Mouse (Mus musculus): ENCODE measurements around the gene Pigm.

Pigm gene

DNA sequence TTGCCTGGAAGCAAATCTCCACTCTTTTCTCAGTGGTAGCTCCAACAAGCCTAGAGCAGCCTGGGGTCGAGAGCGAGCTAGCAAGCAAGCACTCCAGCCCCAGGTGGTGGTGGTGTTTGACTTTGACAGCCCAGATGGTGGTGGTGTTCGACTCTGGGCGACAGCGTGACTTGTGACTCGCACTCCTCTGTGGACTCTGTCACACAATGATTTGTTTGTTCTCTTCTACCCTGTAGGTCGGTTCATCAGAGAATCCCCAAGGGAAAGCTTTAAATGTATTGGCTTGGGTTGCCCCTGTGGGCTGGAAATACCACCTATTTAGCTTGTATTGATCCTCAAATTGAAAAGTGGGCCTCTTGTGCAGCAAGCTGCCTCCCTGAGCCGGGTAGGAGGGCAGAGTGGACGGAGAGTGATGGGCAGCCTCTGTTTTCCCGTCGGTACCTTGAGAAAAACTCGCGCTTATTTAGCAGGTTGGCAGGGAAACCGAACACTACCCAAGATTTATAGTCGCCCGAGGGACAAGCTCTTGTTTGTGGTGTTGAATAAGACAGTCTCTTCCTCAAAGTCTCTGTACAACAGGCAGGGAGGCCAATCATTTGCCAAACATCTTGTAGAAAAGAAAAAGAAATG, 29.8 kb downstream of the Pigm start:
- in situ Hi-C loops (cut with MboI; ENCODE audit: low pct_unique_long_range_greater_than_20kb in 1 of 2, low sequenced_read_pairs in 2 of 2, unreplicated experiment in 1 of 2) = loop anchor here (10.0 to 25.0 kb wide), 4 partner anchors 219 to 981 kb away; partner anchors contain the start of genes Ackr1 (in 1 of the 2) and Dusp23 (in 1 of the 2)

DNA sequence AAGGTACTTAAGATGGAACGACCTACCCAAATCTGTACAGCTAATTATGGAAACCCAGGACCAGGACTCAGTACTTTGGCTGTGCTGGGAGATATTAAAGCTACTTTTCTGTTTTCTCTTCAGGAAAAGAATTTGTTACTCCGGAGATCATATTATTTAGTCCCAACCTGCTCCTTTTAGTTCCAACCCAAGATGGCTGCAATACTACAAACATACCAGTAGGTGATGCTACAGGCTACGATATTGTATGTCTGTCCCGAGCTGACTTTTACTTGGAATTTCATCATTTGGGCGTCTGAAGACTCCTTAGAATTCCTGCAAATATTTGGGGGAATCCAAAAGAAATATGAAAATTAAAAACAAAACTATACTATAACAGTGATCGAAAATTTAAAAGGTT, 32.6 kb downstream of the Pigm start:
- in situ Hi-C loops (cut with MboI; ENCODE audit: low pct_unique_long_range_greater_than_20kb in 1 of 2, low sequenced_read_pairs in 2 of 2, unreplicated experiment in 1 of 2) = loop anchor here (10.0 to 25.0 kb wide), 4 partner anchors 216 to 978 kb away; partner anchors contain the start of genes Ackr1 (in 1 of the 2) and Dusp23 (in 1 of the 2)

DNA sequence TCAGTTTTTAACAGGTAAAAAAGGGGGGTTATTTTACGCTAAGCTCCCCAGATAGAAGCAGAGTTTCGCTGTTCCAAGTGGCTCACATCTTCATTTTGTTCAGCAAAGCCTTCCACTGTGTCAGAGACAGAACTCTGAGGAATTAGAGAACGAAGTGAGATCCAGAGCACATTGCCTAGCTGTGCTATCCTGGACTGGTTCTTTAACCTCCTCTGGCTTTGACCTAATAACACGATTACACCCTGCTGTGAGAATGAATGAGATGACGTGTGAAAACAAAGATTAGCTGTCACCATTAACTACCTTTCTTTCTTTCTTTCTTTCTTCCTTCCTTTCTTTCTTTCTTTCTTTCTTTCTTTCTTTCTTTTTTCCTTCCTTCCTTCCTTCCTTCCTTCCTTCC, 33.1 kb downstream of the Pigm start:
- in situ Hi-C loops (cut with MboI; ENCODE audit: low pct_unique_long_range_greater_than_20kb in 1 of 2, low sequenced_read_pairs in 2 of 2, unreplicated experiment in 1 of 2) = loop anchor here (10.0 to 25.0 kb wide), 4 partner anchors 215 to 978 kb away; partner anchors contain the start of genes Ackr1 (in 1 of the 2) and Dusp23 (in 1 of the 2)

DNA sequence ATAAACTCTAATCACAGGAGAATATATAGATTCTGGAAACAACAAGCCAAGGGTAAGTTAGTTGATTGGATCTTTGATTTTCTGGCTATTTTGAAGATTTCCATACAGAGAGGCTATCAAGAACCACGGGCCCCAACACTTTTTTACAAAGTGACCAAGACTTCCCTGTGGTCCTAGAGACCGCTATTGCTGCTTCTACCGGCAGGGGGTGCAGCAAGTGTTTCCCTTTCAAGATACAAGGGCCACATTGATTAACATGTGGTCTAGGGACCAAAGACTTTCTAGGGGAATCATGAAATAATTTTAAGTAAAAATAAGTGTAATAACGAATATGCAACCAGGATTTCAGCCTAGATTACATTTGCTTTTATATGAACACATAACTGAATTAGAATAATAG, 34.5 kb downstream of the Pigm start:
- in situ Hi-C loops (cut with MboI; ENCODE audit: low pct_unique_long_range_greater_than_20kb in 1 of 2, low sequenced_read_pairs in 2 of 2, unreplicated experiment in 1 of 2) = loop anchor here (10.0 to 25.0 kb wide), 4 partner anchors 74 to 976 kb away; partner anchors contain the start of genes Ackr1 (in 1 of the 2), Dusp23 (in 1 of the 2) and Igsf9 (in 1 of the 2)

DNA sequence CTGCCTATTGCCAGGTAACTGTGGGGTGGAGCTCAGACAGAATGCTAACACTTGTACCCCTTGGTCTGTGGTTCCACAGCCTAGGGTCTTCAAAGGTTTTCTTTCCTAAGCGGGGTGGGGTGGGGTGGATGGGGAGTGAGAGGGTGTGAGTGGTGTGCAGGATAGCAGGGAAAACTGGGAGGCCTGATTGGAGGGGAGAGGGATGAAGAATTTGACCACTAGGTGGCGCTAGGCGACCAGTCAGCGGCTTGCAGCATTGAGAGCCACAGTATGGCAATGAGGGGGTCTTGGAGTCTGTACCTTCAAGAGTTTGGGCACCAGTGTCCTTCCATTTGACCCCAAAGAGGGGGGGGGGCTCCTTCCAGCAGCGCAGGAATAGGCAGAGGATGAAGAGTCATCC, 35.9 kb downstream of the Pigm start:
- in situ Hi-C loops (cut with MboI; ENCODE audit: low pct_unique_long_range_greater_than_20kb in 1 of 2, low sequenced_read_pairs in 2 of 2, unreplicated experiment in 1 of 2) = loop anchor here (10.0 to 25.0 kb wide), 4 partner anchors 73 to 975 kb away; partner anchors contain the start of genes Ackr1 (in 1 of the 2), Dusp23 (in 1 of the 2) and Igsf9 (in 1 of the 2)

DNA sequence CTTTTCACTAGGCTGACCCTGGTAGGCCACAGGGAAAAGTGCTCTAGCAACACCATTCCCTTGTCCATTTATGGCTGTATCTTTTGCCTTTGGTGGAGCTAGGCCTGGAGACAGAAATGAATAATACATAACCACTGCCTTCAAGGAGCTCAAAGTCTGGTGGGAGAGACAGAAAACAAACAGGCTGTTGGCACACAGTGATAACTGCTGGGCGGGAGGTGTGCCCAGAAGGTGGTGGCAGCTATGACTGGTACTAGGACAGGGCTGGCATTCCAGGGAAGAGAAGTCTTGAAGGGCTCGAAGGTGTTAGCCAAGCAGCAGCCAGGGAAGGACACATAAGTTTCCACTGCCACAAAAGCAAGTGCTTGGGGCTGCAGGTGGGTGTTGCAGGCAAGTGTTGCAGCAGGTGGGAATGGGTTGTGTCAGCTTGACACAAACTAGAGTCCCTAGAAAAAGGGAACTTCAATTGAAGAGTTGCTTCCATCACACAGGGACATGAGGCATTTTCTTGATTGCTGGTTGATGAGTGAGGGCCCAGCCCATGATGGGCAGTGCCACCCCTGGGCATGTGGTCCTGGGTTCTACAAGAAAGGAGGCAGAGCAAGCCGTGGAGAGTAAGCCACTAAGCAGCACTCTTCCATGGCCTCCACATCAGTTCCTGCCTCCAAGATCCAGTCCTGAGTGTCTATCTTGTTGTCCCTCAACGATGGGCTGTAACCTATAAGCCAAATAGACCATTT, 37.3 kb downstream of the Pigm start:
- in situ Hi-C loops (cut with MboI; ENCODE audit: low pct_unique_long_range_greater_than_20kb in 1 of 2, low sequenced_read_pairs in 2 of 2, unreplicated experiment in 1 of 2) = loop anchor here (10.0 to 25.0 kb wide), 4 partner anchors 71 to 974 kb away; partner anchors contain the start of genes Ackr1 (in 1 of the 2), Dusp23 (in 1 of the 2) and Igsf9 (in 1 of the 2)

DNA sequence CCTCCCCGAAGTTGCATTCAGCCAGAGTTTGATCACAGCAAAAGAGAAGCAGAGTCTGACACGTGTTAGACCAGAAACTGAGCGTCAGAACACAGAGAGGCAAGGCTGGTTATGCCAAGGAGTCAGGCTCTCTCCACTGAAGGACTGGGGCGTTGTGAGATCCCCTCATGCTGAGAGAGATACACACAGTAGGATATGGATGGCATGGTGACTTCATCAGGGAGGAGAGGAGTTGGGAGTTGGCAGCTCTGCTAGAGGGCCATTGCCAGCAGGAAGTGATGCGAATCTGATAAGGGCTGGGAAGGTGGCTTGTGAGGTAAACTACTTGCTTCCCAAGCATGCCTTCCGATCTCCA, 37.9 kb downstream of the Pigm start:
- in situ Hi-C loops (cut with MboI; ENCODE audit: low pct_unique_long_range_greater_than_20kb in 1 of 2, low sequenced_read_pairs in 2 of 2, unreplicated experiment in 1 of 2) = loop anchor here (10.0 to 25.0 kb wide), 4 partner anchors 71 to 973 kb away; partner anchors contain the start of genes Ackr1 (in 1 of the 2), Dusp23 (in 1 of the 2) and Igsf9 (in 1 of the 2)

DNA sequence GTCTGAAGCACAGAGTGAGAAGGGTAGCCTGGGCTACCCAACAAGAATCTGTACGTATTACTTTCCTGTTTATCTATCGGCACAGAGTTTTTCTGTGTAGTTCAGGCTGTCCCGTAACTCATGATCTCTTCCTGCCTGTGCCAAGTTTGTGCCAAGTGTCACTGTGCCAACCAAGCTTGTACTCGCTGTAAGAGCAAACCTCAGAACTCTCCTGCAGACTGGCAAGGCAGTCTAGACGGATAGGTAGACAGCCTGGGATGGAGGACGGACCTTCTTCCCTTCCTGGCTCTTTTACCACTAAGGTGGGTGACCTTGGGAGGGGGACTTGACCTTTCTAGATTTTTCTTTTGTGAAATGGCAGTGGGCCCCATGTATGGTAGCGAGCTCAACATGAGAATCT, 38.7 kb downstream of the Pigm start:
- in situ Hi-C loops (cut with MboI; ENCODE audit: low pct_unique_long_range_greater_than_20kb in 1 of 2, low sequenced_read_pairs in 2 of 2, unreplicated experiment in 1 of 2) = loop anchor here (5.0 to 25.0 kb wide), 5 partner anchors 62 to 972 kb away; partner anchors contain the start of genes Ackr1 (in 1 of the 2), Dusp23 (in 1 of the 2), Igsf9 (in 1 of the 2) and Slamf9 (in 1 of the 2)

DNA sequence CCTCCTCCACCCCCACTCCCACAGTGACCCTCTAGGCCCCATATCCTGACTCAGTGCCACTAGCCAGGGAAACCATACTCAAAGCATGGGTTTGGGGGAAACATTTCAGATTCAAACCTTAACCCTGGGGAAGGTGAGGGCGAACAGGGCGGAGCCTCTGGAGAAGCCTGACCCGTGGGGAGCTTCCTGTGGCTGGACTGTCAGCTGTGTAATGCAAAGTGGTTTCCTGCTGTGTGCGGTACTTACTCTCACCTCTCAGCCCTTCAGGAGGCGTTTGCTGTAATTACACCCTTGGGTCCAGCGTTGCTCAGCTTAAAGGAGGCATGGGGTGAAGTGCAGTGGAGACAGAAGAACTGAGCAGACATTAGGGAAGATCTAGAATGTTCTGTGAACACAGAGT, 41.8 kb downstream of the Pigm start:
- in situ Hi-C loops (cut with MboI; ENCODE audit: low pct_unique_long_range_greater_than_20kb in 1 of 2, low sequenced_read_pairs in 2 of 2, unreplicated experiment in 1 of 2) = loop anchor here (5.0 to 25.0 kb wide), 5 partner anchors 59 to 969 kb away; partner anchors contain the start of genes Ackr1 (in 1 of the 2), Dusp23 (in 1 of the 2), Igsf9 (in 1 of the 2) and Slamf9 (in 1 of the 2)

DNA sequence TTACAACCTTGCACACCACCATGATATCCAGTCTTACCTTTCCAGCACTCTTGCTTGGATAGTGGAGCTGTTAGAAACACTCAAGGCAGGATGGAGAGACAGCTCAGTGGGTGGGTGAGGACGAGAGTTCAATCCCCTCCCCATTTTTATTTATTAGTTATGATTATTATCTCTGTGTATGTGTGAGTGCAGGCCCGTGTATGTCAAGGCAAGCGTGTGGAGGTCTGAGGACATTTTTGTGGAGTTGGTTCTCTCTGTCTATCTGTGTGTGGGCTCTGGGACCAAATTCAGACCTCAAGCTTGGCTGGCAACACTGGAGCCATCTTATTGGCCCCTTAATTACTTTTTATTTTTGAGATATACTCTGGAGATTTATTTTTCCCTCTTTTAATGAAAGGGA, 42.3 kb downstream of the Pigm start:
- in situ Hi-C loops (cut with MboI; ENCODE audit: low pct_unique_long_range_greater_than_20kb in 1 of 2, low sequenced_read_pairs in 2 of 2, unreplicated experiment in 1 of 2) = loop anchor here (5.0 to 25.0 kb wide), 5 partner anchors 59 to 969 kb away; partner anchors contain the start of genes Ackr1 (in 1 of the 2), Dusp23 (in 1 of the 2), Igsf9 (in 1 of the 2) and Slamf9 (in 1 of the 2)

DNA sequence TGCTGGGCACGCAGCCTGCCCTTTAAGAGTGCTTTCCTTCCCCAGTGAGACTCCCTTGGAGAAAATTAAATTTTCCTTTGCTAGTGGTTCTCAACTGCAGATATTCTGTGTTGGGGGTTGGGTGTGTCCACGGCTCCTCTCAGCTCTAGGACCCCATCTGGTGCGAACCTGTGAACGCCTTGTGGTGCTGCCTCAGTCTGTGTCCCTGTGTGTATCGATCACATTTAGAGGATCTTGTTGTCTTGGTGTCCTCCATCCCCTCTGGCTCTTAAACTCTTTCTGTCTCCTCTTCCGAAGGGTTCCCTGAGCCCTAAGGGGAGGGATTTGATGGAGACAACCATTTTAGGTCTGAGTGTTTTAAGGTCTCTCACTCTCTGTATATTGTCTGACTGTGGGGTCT, 43.8 kb downstream of the Pigm start:
- in situ Hi-C loops (cut with MboI; ENCODE audit: low pct_unique_long_range_greater_than_20kb in 1 of 2, low sequenced_read_pairs in 2 of 2, unreplicated experiment in 1 of 2) = loop anchor here (25.0 kb wide), 3 partner anchors 217 to 967 kb away; partner anchors contain the start of genes Ackr1 (in 1 of the 2) and Dusp23 (in 1 of the 2)

DNA sequence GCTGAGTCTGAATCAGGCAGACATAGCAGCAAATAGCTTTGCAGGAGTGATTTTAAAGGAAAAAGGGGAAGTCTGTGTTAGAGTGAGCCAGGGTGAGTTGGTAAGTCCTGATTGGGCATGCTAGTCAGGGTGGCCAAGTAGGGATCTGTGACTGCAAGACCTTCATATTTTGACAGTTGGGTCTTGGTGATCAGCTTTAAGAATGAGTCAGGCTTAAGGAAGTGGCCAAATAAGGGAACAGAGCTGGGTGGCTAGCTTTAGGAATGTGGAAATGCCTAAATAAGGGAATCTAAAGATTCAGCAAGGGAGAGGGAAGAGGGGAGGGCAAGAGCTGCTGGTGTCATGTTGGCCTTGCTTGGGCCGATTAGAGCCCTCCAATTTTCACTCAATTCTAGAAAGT, 47.0 kb downstream of the Pigm start:
- in situ Hi-C loops (cut with MboI; ENCODE audit: low pct_unique_long_range_greater_than_20kb in 1 of 2, low sequenced_read_pairs in 2 of 2, unreplicated experiment in 1 of 2) = loop anchor here (25.0 kb wide), 3 partner anchors 214 to 964 kb away; partner anchors contain the start of genes Ackr1 (in 1 of the 2) and Dusp23 (in 1 of the 2)

DNA sequence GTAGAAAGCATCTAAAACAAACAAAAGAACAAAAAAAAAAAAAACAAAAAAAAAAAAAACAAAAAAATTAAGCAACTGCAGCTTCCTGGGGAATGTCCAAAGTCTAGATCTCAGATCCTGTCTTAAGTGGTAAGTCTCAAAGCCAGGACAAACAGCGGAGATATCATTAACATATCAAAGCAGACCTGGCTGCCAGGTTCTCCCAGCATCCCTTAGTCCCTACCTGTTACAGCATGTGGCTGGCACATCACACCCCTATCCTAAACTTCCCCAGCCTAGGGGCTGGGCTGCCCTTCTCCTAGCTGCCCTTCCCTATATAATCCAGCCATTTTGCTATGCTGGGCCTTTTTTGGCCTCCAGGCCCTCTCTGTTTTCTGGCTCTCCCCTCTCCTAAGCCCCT, 50.1 kb downstream of the Pigm start:
- in situ Hi-C loops (cut with MboI; ENCODE audit: low pct_unique_long_range_greater_than_20kb in 1 of 2, low sequenced_read_pairs in 2 of 2, unreplicated experiment in 1 of 2) = no loop called here

DNA sequence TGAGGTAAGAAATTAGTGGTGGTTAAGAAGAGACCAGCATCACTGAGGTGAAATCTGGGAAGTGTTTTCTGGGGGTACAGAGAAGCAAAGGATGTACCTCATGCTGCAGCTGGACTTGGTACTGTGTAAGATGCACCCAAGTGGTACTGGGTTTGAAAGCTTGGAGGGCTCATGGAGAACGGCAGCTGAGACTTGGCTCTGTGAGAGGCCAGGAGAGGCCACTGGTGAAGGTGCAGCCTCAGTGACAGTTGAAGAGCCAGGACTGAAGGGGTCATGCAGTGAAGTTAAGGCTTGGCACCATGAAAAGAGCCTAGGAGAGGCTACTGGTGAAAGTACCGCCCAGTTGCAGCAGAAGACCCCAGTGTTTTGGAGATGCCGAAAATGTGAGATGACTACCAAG, 51.5 kb downstream of the Pigm start:
- in situ Hi-C loops (cut with MboI; ENCODE audit: low pct_unique_long_range_greater_than_20kb in 1 of 2, low sequenced_read_pairs in 2 of 2, unreplicated experiment in 1 of 2) = no loop called here

DNA sequence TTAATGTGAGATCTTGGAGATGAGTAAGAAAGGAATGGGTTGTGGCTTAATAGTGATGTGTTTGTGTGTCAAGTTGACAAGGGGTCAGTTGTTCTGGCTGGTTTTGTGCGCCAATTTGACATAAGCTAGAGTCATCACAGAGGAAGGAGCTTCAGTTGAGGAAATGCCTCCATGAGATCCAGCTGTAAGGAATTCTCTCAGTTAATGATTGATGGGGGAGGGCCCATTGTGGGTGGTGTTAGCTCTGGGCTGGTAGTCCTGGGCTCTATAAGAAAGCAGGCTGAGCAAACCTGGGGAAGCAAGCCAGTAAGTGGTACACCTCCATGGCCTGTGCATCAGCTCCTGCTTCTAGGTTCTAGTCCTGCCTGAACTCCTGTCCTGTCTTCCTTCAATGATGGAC, 52.3 kb downstream of the Pigm start:
- in situ Hi-C loops (cut with MboI; ENCODE audit: low pct_unique_long_range_greater_than_20kb in 1 of 2, low sequenced_read_pairs in 2 of 2, unreplicated experiment in 1 of 2) = no loop called here

DNA sequence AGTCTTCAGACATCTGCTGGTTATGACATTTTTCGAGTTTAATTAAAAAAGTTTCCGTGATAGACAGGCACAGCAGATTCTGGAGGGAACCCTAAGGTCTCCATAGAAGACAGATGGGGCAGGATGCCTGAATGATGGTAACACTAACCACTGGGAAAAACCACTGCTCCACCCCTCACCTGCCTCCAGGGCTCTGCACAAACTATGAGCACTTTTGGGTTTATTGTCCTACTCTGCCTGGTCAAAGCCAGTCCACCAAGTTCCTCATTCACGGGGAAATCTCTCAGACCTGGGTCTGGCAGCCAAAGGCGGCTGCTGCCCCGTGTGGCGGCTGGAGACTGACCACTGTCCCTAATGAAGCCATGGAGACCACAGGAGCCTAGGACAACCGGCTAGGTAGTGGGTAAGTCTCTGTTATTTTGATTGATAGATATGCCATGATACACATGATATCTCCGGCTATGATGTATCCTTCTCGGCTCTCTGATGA, 54.4 kb downstream of the Pigm start:
- in situ Hi-C loops (cut with MboI; ENCODE audit: low pct_unique_long_range_greater_than_20kb in 1 of 2, low sequenced_read_pairs in 2 of 2, unreplicated experiment in 1 of 2) = no loop called here

DNA sequence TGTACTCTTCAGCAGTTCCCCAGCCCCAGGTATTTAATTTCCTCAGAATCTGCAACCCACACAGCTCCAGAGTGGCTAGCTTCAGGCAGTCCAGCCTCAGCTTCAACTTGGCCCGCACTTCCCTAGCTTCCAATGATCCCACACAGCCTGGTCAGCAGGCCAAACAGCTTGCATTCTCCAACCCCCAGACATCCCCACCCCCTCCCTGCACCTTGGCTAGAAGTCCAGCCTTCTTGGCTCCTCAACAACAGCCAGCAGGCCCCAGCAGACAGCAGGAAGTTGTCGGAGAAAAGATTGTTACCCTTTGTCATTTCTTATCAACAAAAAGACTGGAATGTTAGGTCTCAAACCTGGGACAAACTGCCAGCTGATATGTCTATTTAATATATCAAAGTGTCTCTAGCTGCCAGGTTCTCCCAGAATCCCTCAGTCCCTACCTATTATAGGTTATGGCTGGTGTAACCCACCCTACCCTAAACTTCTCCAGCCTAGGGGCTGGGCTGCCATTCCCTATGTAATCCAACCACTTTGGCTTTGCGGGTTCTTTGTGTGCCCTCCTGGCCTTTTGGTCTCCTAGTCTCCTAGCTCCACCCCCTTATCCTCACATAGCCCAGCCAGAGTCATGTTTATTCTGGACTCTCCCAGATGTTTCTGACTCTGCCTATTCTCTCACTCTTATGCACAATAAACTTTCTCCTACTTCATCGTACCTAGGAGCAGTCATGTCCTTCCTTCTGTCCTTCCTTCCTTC, 55.7 kb downstream of the Pigm start:
- in situ Hi-C loops (cut with MboI; ENCODE audit: low pct_unique_long_range_greater_than_20kb in 1 of 2, low sequenced_read_pairs in 2 of 2, unreplicated experiment in 1 of 2) = no loop called here

DNA sequence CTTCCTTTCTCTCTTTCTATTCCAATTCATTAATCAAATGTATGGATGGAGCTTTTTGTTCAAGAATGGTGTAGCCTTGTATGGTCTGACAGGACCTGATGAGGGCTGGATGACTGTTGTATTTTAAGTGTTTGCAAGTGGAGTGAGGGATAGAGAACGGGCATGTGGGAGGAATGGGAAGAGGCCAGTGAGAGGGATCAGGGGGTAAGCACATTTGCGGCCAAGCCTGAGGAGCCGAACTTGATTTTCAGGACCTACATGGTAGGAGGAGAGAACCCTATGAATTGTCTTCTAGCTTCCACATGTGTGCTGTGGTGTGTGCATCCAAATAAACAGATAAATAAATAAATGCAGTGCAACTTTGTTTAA, 56.2 kb downstream of the Pigm start:
- in situ Hi-C loops (cut with MboI; ENCODE audit: low pct_unique_long_range_greater_than_20kb in 1 of 2, low sequenced_read_pairs in 2 of 2, unreplicated experiment in 1 of 2) = no loop called here
